24 mouse cellular contexts compared by ENCODE assay signal in genomic region chr7:117184011-117184410, GRCm38 (mm10).
DNase-seq lines count a peak whose midpoint lies in the region; ATAC-seq and TF ChIP-seq lines count a peak whose summit lies in the region.
"Had no signal": no experiment of that assay in that cellular context is flagged by ENCODE, and none has a peak within 500 bp of the region (broad histone marks: within the 10 kb centered on the region; RNA-seq: fewer than 3 reads in every experiment).

No protein-coding gene starts in this region.

- TF ChIP-seq CTCF in heart, adult 2 months (IDR thresholded peaks at IDR 0.05): peak; percentile 19; the same call in 1 of the 2 replicates
- TF ChIP-seq CTCF in lung, embryonic 14.5 days (IDR thresholded peaks at IDR 0.05; ENCODE audit: low read depth): peak; percentile 12; the same call in 1 of the 2 replicates
- no peak for TF ChIP-seq CTCF in cerebellum, adult 2 months (IDR thresholded peaks at IDR 0.05; ENCODE audit: borderline replicate concordance, insufficient read depth, low read depth, low read length)

- no peak for TF ChIP-seq POLR2A in heart, adult 2 months (IDR thresholded peaks at IDR 0.05; ENCODE audit: insufficient read depth, low read depth, low read length)
- no peak for TF ChIP-seq POLR2A in cerebellum, adult 2 months (IDR thresholded peaks at IDR 0.05; ENCODE audit: borderline replicate concordance, insufficient read depth, low read length)

- no peak overlapping the region for H3K4me2 ChIP-seq in heart, embryonic 12.5 days
- no peak overlapping the region for H3K4me2 ChIP-seq in lung, embryonic 14.5 days
- H3K4me2 ChIP-seq: embryonic facial prominence, embryonic 15.5 days; hindbrain, embryonic 14.5 days; kidney, embryonic 15.5 days; limb, embryonic 13.5 days; liver, embryonic 13.5 days; stomach, embryonic 15.5 days had no signal

- no peak overlapping the region for H3K9ac ChIP-seq in heart, adult 2 months (ENCODE audit: low read depth, low read length)
- no peak overlapping the region for H3K9ac ChIP-seq in heart, embryonic 12.5 days
- no peak overlapping the region for H3K9ac ChIP-seq in lung, embryonic 14.5 days
- H3K9ac ChIP-seq: embryonic facial prominence, embryonic 15.5 days; hindbrain, embryonic 14.5 days; kidney, embryonic 15.5 days; limb, embryonic 13.5 days; liver, embryonic 13.5 days; stomach, embryonic 15.5 days had no signal

- H3K79me2 ChIP-seq in heart, adult 2 months (replicated peaks; ENCODE audit: control insufficient read depth, insufficient read depth, low read length): no peaks in the 10 kb centered on the region

- no peaks in the 10 kb centered on the region for H3K36me3 ChIP-seq in heart, adult 2 months (ENCODE audit: control insufficient read depth, insufficient read depth, low read length)
- no peaks in the 10 kb centered on the region for H3K36me3 ChIP-seq in heart, embryonic 12.5 days
- no peaks in the 10 kb centered on the region for H3K36me3 ChIP-seq in lung, embryonic 14.5 days (ENCODE audit: insufficient read depth)
- H3K36me3 ChIP-seq: embryonic facial prominence, embryonic 15.5 days; kidney, embryonic 15.5 days; limb, embryonic 13.5 days; liver, embryonic 13.5 days; midbrain, embryonic 10.5 days; stomach, embryonic 15.5 days had no signal

- no peak overlapping the region for H3K27ac ChIP-seq in heart, adult 2 months
- no peak overlapping the region for H3K27ac ChIP-seq in heart, embryonic 12.5 days (ENCODE audit: poor library complexity, severe bottlenecking)
- no peak overlapping the region for H3K27ac ChIP-seq in lung, embryonic 14.5 days (ENCODE audit: low read depth)
- H3K27ac ChIP-seq in cerebellum, adult 2 months (ENCODE audit: insufficient read depth, low read length): no peak overlapping the region
- H3K27ac ChIP-seq: embryonic facial prominence, embryonic 15.5 days; gastrocnemius, adult 2 months; hindbrain, embryonic 14.5 days; kidney, embryonic 15.5 days; limb, embryonic 13.5 days; liver, embryonic 13.5 days; midbrain, embryonic 10.5 days; stomach, embryonic 15.5 days had no signal

- no peak overlapping the region for H3K4me3 ChIP-seq in heart, adult 2 months
- no peak overlapping the region for H3K4me3 ChIP-seq in heart, embryonic 12.5 days
- H3K4me3 ChIP-seq in lung, embryonic 14.5 days (ENCODE audit: low read depth, low read length): no peak overlapping the region
- no peak overlapping the region for H3K4me3 ChIP-seq in cerebellum, adult 2 months (replicated peaks; ENCODE audit: insufficient read depth, low read depth, low read length)
- H3K4me3 ChIP-seq: embryonic facial prominence, embryonic 15.5 days; gastrocnemius, adult 2 months; kidney, embryonic 15.5 days; limb, embryonic 13.5 days; liver, embryonic 13.5 days; midbrain, embryonic 10.5 days; stomach, embryonic 15.5 days had no signal

- TF ChIP-seq EP300 in heart, adult 2 months (IDR thresholded peaks at IDR 0.05; ENCODE audit: insufficient read depth, low read depth, low read length): no peak

- intact Hi-C loops in heart, adult 2 months (cut with DNase I): no loop called here

- no peak for ATAC-seq in heart, embryonic 12.5 days (ENCODE audit: insufficient number of reproducible peaks, low FRiP score)
- no peak for ATAC-seq in lung, embryonic 14.5 days (ENCODE audit: insufficient read depth)
- ATAC-seq: activated CD4-positive, CD25-positive, alpha-beta regulatory T cell, adult 4 months; forebrain, embryonic 14.5 days; Patski had no signal

- 53% methylated on average over 1 of the region's 1 CpGs for WGBS in heart, adult 2 months
- WGBS in heart, embryonic 12.5 days: 48% methylated on average over 1 of the region's 1 CpGs
- 54% methylated on average over 1 of the region's 1 CpGs for WGBS in lung, embryonic 14.5 days
- 63% methylated on average over 1 of the region's 1 CpGs for WGBS in cerebellum, adult 2 months

- no peaks in the 10 kb centered on the region for H3K27me3 ChIP-seq in heart, adult 2 months (ENCODE audit: control insufficient read depth, insufficient read depth, low read length)
- no peaks in the 10 kb centered on the region for H3K27me3 ChIP-seq in heart, embryonic 12.5 days (replicated peaks)
- H3K27me3 ChIP-seq in lung, embryonic 14.5 days (ENCODE audit: insufficient read depth, low read length): no peaks in the 10 kb centered on the region
- no peaks in the 10 kb centered on the region; the same call in 1 of the 2 replicates for H3K27me3 ChIP-seq in cerebellum, adult 2 months (ENCODE audit: control insufficient read depth, insufficient read depth, low read length)
- H3K27me3 ChIP-seq: embryonic facial prominence, embryonic 15.5 days; kidney, embryonic 15.5 days; limb, embryonic 13.5 days; liver, embryonic 13.5 days; stomach, embryonic 15.5 days had no signal

- no peaks in the 10 kb centered on the region for H3K9me3 ChIP-seq in heart, embryonic 12.5 days (replicated peaks)
- no peaks in the 10 kb centered on the region for H3K9me3 ChIP-seq in lung, embryonic 14.5 days (ENCODE audit: low read depth, low read length)
- H3K9me3 ChIP-seq: embryonic facial prominence, embryonic 15.5 days; kidney, embryonic 15.5 days; limb, embryonic 13.5 days; liver, embryonic 13.5 days; midbrain, embryonic 10.5 days; stomach, embryonic 15.5 days had no signal

- DNase-seq in heart, adult 2 months: no peak
- DNase-seq in lung, embryonic 14.5 days: peak; percentile 25
- no peak for DNase-seq in lung, postnatal 14 days
- DNase-seq in R1 (ENCODE audit: low read depth, low spot score): peak; percentile 35
- no peak for DNase-seq in spleen, postnatal 14 days (ENCODE audit: low spot score in 2 of 2)
- DNase-seq in cerebellum, adult 2 months: no peak
- DNase-seq: adrenal gland, postnatal 14 days; cerebellum, adult 8-10 months; cerebellum, postnatal 36 days; gastrocnemius, adult 2 months; heart, postnatal 4 days; layer of hippocampus, postnatal 36 days; liver, embryonic 13.5 days; thymus, adult 18-20 months had no signal

- H3K4me1 ChIP-seq in heart, adult 2 months (ENCODE audit: control insufficient read depth, insufficient read depth, low read length): no peaks in the 10 kb centered on the region
- H3K4me1 ChIP-seq in heart, embryonic 12.5 days (replicated peaks): no peaks in the 10 kb centered on the region
- H3K4me1 ChIP-seq in lung, embryonic 14.5 days (ENCODE audit: insufficient read depth): no peaks in the 10 kb centered on the region
- H3K4me1 ChIP-seq in cerebellum, adult 2 months (ENCODE audit: control insufficient read depth, insufficient read depth, low read length): no peaks in the 10 kb centered on the region
- H3K4me1 ChIP-seq: embryonic facial prominence, embryonic 15.5 days; kidney, embryonic 15.5 days; liver, embryonic 13.5 days; midbrain, embryonic 10.5 days; stomach, embryonic 15.5 days had no signal

Comparison
In these comparisons a context has a peak if more than half of its experiments do, and no peak if none do; other contexts are left out.
1. DNase-seq: peak in lung, embryonic 14.5 days (single experiment) and R1 (single experiment); none in heart, adult 2 months (0 of 2), lung, postnatal 14 days (single experiment), spleen, postnatal 14 days (0 of 2) and cerebellum, adult 2 months (0 of 2).